Mouse (Mus musculus): ENCODE results near the gene Abca4. TPM values are rescaled to one million over a fixed set of nuclear protein-coding genes. Genes with fewer than 3 reads are reported as not detected.
"Not testable (repeated sequence)": the region's sequence is repeated elsewhere in the genome, so short reads cannot be mapped to it uniquely, and the experiment has no call there.

Gene Abca4
- total RNA-seq, 2 experiments from 2014 or later, result 7.8 to 8.7 TPM

GRCm38 (mm10) chr3:122058439-122059198 lies 14.4 kb downstream of the Abca4 start:
- no peak for DNase-seq

GRCm38 (mm10) chr3:122062586-122062985 lies 18.3 kb downstream of the Abca4 start:
- DNase-seq, result no peak

- peak; percentile 68 for DNase-seq
Measured at GRCm38 (mm10) chr3:122064556-122065410, 20.5 kb downstream of the Abca4 start.

GRCm38 (mm10) chr3:122071769-122072168 lies 27.5 kb downstream of the Abca4 start:
- no peak for DNase-seq

- DNase-seq, result peak; percentile 69
Measured at GRCm38 (mm10) chr3:122072646-122073571, 28.7 kb downstream of the Abca4 start.

GRCm38 (mm10) chr3:122073595-122073994 lies 29.4 kb downstream of the Abca4 start:
- DNase-seq, result no peak

GRCm38 (mm10) chr3:122074334-122074733 lies 30.1 kb downstream of the Abca4 start:
- peak; percentile 65 for DNase-seq

- peak; percentile 58 for DNase-seq
Measured at GRCm38 (mm10) chr3:122078141-122078540, 33.9 kb downstream of the Abca4 start.

GRCm38 (mm10) chr3:122079172-122079571 lies 34.9 kb downstream of the Abca4 start:
- DNase-seq, result no peak

GRCm38 (mm10) chr3:122081634-122082033 lies 37.4 kb downstream of the Abca4 start:
- DNase-seq, result not testable (repeated sequence)

- no peak for DNase-seq
Measured at GRCm38 (mm10) chr3:122082338-122082737, 38.1 kb downstream of the Abca4 start.

- no peak for DNase-seq
Measured at GRCm38 (mm10) chr3:122085157-122085989, 41.1 kb downstream of the Abca4 start.

GRCm38 (mm10) chr3:122088054-122088681 lies 43.9 kb downstream of the Abca4 start:
- peak; percentile 67 for DNase-seq

GRCm38 (mm10) chr3:122090338-122090737 lies 46.1 kb downstream of the Abca4 start:
- DNase-seq, result no peak

GRCm38 (mm10) chr3:122099713-122100112 lies 55.5 kb downstream of the Abca4 start:
- no peak for DNase-seq

GRCm38 (mm10) chr3:122102091-122102490 lies 57.8 kb downstream of the Abca4 start:
- DNase-seq, result no peak

GRCm38 (mm10) chr3:122103864-122104808 lies 59.9 kb downstream of the Abca4 start:
- DNase-seq, result peak; percentile 95

- no peak for DNase-seq
Measured at GRCm38 (mm10) chr3:122106920-122107319, 62.7 kb downstream of the Abca4 start.

- DNase-seq, result no peak
Measured at GRCm38 (mm10) chr3:122107643-122108194, 63.5 kb downstream of the Abca4 start.
